Comparison of ENCODE assay signal across 8 mouse cellular contexts in the genomic region with DNA sequence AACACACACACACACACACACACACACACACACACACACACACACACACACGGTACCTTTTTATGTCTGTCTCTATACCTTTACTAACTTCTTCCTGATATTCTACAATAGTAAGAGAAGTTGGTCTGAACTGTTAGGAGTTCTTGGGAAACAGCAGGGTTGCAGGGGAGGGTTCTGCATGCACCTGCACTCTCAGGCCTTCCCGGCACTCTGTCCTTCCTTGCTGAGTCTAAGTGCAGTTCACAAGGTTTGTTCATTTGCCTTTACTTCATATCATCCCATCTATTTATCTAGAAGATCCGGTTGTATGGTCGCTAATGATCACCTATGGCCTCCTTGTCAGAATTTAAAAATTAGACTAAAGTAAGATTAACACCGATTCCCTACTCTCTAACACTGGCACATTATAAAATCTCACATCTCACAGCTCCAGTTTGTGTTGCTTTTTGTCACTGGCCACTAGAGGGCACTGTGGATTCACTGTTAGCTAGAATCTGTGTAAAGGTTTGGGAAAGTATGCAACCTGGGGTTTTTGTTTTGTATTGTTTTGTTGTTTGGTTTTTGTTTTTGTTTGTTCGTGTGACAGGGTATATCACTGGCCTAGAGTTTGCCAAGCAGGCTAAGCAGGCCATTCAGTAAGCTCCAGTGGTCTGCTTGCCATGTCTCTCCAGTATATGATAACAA.
DNase-seq lines count a peak whose midpoint lies in the region; ATAC-seq and TF ChIP-seq lines count a peak whose summit lies in the region.

No protein-coding gene starts in this region.

- peak; percentile 77 for ATAC-seq in forebrain, embryonic 13.5 days
- ATAC-seq in megakaryocyte, adult 5-6 weeks (ENCODE audit: poor library complexity, severe bottlenecking), result peak; percentile 89

- peak; percentile 39 for TF ChIP-seq CTCF in C2C12 (IDR thresholded peaks at IDR 0.05; ENCODE audit: control insufficient read depth, insufficient read depth, insufficient read length)

- H3K9ac ChIP-seq in forebrain, embryonic 13.5 days, result no peak overlapping the region

- WGBS in forebrain, embryonic 13.5 days, result 30% methylated on average over 6 of the region's 6 CpGs

- no peak overlapping the region for H3K27ac ChIP-seq in forebrain, embryonic 13.5 days

- H3K4me3 ChIP-seq in C2C12 (ENCODE audit: insufficient read depth, poor library complexity, severe bottlenecking), result no peak overlapping the region
- H3K4me3 ChIP-seq in forebrain, embryonic 13.5 days, result no peak overlapping the region

- no peak overlapping the region for H3K4me2 ChIP-seq in forebrain, embryonic 13.5 days

- H3ac ChIP-seq in C2C12 (ENCODE audit: control insufficient read depth, insufficient read length, low read depth), result no peak overlapping the region

- H3K36me3 ChIP-seq in C2C12 (ENCODE audit: control insufficient read depth, insufficient read depth), result no peaks in the 10 kb centered on the region
- no peaks in the 10 kb centered on the region for H3K36me3 ChIP-seq in forebrain, embryonic 13.5 days (ENCODE audit: poor library complexity, severe bottlenecking)

- H3K9me3 ChIP-seq in forebrain, embryonic 13.5 days (replicated peaks), result no peaks in the 10 kb centered on the region

- H3K27me3 ChIP-seq in C2C12 (ENCODE audit: control insufficient read depth, insufficient read depth, insufficient read length), result no peaks in the 10 kb centered on the region
- no peaks in the 10 kb centered on the region for H3K27me3 ChIP-seq in forebrain, embryonic 13.5 days

- no peaks in the 10 kb centered on the region for H3K79me2 ChIP-seq in C2C12 (ENCODE audit: control insufficient read depth, insufficient read depth)

- DNase-seq in adrenal gland, postnatal 10 days, result peak; percentile 57
- DNase-seq in adrenal gland, adult 8-10 months, result no peak
- DNase-seq in c-Kit-negative CD71-positive TER-119-positive erythroid progenitor cells, embryonic 14.5 days (ENCODE audit: low read depth, low spot score), result peak; percentile 51
- peak; percentile 24 for DNase-seq in kidney, postnatal 14 days
- peak; percentile 61 to 77 for DNase-seq in right cerebral cortex, adult 2 months (ENCODE audit: low spot score in 2 of 2)

- no peaks in the 10 kb centered on the region for H3K79me3 ChIP-seq in C2C12 (ENCODE audit: low read depth)

- H3K4me1 ChIP-seq in forebrain, embryonic 13.5 days, result no peaks in the 10 kb centered on the region

TF ChIP-seq in C2C12, 6 proteins besides CTCF, POLR2A, EP300 and RAD21:
- TF ChIP-seq MAX (IDR thresholded peaks at IDR 0.05), result no peak
- TF ChIP-seq CEBPB (IDR thresholded peaks at IDR 0.05; ENCODE audit: low read depth), result no peak
- no peak for TF ChIP-seq FOSL1 (IDR thresholded peaks at IDR 0.05; ENCODE audit: insufficient read depth, low read length, poor library complexity, severe bottlenecking)
- TF ChIP-seq MYOD1 (IDR thresholded peaks at IDR 0.05; ENCODE audit: control insufficient read depth, insufficient read length, low read depth), result no peak
- TF ChIP-seq MYOG (IDR thresholded peaks at IDR 0.05; ENCODE audit: control insufficient read depth, extremely low read depth, insufficient read length), result no peak
- no peak for TF ChIP-seq USF1 (IDR thresholded peaks at IDR 0.05; ENCODE audit: low read depth)
